Mouse (Mus musculus): Measurements from ENCODE around the gene Prss45.

DNA sequence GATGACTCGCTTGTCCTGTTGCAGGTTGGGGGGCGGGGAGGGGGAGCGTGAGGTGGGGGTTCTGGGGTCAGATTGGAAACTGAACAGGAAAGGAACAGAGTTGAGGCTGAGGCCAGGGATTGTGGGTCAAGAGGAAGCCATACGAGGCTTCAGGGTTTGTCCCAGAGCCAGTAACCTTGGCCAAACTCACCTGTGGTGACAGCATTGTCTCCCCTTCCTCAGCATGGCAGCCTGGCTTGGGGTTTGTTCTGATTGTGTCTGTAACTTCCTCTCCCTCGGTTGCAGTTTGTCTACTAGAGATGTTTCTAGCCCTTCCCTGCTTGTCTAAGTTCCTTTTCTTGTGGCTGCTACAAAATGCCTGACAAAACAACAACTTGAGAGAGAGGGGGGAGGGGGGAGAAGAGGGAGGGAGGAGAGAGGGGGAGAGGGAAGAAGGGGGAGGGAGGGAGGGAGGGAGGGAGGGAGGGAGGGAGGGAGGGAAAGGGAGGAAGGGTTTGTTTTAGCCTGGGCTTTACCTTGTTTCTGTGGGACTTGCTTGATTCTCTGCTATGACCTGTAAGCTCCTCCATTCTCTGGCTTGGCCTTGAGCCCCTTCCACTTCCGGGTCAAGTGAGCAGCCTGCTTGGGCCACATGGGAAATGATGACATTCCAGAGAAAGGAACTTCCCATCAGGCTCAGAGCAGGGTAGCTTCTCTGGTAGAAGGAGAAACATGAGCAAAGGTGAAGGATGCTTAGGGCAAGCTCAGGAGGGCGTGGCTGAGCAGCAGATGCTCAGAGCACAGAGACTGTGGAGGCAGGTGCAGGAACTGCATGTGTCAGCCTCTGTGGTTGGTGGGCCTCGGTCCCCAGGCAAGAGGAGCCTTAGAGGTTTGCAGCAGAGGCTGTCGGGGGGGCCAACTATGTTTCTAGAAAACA, 53.3 kb downstream of the Prss45 start:
- TF ChIP-seq CTCF (IDR thresholded peaks at IDR 0.05; ENCODE audit: extremely low read depth, insufficient read depth, insufficient read length, insufficient replicate concordance) (no peak), POLR2A (IDR thresholded peaks at IDR 0.05; ENCODE audit: low read depth, low read length) (no peak)
